Mouse (Mus musculus) layer of hippocampus, postnatal 25 days (tissue): ENCODE results near the gene Anapc1. TPM values are rescaled to one million over a fixed set of nuclear protein-coding genes. Genes with fewer than 3 reads are reported as not detected.
"Not testable (repeated sequence)": the region's sequence is repeated elsewhere in the genome, so short reads cannot be mapped to it uniquely, and the experiment has no call there.

Source experiments
- DNase-seq, 2 experiments: peaks; one replicate each; pipeline ENCODE4 v3.0.0; 2022; ENCODE audit warnings: mixed read lengths in 2 of 2, low spot score in 1 of 2; ENCODE audit errors: extremely low spot score in 1 of 2
- total RNA-seq, 2 experiments: library from RNA; stranded (reverse); gene quantifications; 2 replicates each; pipeline ENCODE4 v1.2.3; 2021

Gene Anapc1
- total RNA-seq, 2 experiments from 2014 or later, result 60.3 to 73.0 TPM

DNA sequence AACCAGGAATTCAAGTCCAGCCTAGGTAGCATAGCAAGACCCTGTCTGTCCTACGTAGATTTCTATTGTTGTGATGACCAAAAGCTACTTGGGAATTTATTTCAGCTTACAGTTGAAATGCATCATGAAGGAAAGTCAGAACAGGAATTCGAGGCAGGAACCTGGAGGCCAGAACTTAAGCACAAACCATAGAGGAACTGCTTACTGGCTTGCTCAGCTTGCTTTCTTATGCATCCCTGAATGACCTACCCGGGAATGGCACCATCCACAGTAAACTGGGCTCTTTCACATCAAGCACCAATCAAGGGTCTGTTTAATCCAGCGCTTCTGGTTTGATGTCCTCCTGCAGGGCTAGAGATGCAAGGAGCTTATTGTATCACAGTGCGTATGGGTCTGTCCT is 10.4 kb upstream of the Anapc1 start:
- no peak for DNase-seq

DNA sequence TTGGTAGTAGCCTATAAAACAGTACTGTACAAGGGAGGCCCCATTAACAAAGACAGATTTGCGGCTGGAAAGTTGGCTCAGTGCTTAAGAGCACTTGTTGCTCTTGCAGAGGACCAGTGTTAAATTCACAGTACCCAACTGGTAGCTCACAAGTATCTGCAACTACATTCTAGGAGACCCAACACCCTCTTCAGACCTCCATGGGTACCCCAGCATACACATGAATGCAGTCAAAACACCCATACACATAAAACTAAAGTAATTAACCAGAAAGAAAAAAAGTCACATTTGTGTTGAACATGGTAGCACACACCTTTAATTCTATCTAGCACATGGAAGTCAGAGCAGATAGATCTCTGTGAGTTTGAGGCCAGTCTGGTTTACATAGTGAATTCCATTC is 9.9 kb upstream of the Anapc1 start:
- no peak for DNase-seq

- no peak for DNase-seq
These were observed 9.2 kb upstream of the Anapc1 start for GRCm38 (mm10) chr2:128696426-128696825.

DNA sequence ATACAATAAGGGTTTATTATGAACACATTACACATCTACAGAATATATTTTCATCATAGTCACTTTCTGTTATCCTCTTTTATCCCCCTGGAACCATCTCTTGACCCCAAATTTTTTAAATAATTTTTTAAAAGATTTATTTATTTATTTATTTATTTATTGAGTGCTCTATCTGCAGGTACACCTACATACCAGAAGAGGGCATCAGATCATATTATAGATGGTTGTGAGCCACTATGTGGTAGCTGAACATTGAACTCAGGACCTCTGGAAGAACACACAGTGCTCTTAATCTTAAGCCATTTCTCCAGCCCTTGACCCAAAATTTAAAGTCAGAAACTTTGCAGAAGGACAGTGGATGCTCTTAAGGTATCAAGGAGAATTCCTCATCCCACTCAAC is 7.4 kb upstream of the Anapc1 start:
- no peak for DNase-seq

GRCm38 (mm10) chr2:128693828-128694227 is 6.6 kb upstream of the Anapc1 start:
- DNase-seq, result not testable (repeated sequence)

GRCm38 (mm10) chr2:128693236-128693635 is 6.0 kb upstream of the Anapc1 start:
- no peak for DNase-seq

DNA sequence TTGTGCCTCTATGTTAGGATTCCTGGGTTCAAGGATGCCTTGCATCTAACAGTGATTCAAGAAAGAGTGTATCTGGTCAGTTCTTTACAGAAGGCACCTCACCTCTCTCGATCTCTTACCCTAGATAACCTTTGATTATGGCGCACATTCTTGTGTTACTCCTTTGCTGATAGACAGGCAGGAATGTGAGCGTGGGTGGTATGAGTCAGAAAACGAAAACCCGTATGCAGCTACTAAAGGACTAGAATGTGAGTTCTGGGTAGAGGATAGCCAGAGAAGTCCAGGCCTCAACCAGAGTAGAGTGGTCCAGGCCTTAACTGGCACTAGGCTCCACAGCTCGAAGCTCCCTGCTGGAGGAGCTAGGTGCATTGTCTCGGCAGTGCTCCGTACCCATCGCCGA is 5.6 kb upstream of the Anapc1 start:
- no peak for DNase-seq

DNA sequence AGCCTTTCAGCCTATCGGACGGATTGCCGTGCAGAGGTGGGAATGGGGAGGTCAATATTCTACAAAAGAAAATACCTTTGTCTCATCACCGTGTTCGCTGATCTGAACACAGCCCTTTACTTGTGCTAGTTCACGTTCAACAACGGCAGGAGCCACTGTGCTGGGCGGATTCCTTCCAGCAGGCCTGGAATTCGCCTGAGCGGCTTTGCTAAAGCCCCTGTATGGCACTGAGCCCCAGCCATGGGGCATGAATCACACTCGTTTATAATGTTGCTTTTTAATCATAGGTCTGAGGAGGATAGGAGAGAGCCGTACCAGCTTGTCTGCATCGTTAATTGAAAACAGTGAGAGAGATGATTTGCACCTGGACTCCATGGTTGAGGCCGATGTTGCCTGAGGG is 5.1 kb upstream of the Anapc1 start:
- DNase-seq, result no peak

DNA sequence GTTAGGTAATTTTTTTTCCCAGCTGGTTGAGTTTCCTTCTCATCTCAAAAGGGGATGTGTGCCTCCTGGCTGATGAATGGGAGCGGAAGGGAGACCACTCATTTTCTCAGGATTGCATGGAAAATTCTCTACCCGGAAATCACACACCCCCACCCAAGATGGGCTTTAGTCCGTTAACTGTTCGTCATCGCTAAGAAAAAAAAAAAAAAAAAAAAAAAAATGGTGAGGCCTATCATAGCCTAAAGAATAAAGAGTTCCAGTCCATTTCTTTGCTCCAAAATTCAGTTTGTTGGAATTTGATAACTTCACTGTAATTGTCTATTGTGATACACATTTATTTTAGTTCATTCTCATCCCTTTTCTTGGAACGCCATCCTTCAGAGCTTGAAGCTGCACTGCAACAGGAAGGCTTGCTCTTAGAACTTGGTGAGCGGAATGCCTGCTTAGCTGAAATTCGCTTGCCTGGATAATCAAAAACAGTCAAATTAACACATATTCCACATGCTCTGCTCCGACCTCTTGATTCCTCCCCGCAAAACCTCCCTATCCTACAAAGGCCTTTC is 448 bp upstream of the Anapc1 start:
- DNase-seq, result no peak

DNA sequence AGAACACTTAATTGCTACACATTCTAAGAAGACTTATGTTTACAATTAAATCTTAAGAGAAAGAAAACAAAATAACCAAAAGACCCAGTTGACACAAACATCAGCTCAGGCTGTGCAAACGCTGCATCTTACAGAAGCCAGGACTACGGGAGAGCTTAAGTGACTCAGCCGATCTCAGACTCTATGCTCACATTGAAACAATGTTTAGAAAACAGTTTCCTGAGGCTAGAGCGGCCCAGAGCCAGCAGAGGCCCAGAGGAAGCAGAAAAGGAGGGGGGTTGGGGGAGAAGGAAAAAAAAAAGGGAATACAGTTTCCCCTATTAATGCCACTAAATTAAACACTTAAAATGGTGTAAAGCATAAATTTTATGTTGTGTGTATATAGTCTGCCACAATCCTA is 6.5 kb downstream of the Anapc1 start:
- DNase-seq, result no peak

GRCm38 (mm10) chr2:128620578-128620977 is 66.6 kb downstream of the Anapc1 start:
- DNase-seq, result no peak

GRCm38 (mm10) chr2:128615366-128615765 is 71.8 kb downstream of the Anapc1 start:
- no peak for DNase-seq

- DNase-seq, result no peak
These were observed 73.8 kb downstream of the Anapc1 start for GRCm38 (mm10) chr2:128613365-128613764.

- DNase-seq, result no peak
These were observed 74.9 kb downstream of the Anapc1 start for GRCm38 (mm10) chr2:128612275-128612674.

DNA sequence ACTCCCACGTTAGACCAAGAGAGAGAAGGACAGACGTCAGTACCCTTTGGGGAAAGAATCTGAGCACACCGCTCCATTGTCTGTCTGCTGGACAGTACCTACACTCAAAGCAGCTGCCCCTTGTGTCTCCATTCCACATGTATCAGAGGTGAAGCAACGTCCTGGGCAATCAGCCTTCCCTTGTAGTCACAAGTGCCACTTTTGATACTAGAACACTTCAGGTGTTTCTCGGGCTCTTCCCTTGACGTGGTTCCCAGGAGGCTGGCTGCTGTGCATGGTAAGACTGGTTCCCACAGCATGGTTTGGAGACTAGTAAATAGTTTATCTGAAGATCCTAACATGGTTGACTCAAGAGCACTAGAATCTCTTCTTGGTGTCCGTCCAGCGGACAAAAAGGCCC is 76.0 kb downstream of the Anapc1 start:
- no peak for DNase-seq

DNA sequence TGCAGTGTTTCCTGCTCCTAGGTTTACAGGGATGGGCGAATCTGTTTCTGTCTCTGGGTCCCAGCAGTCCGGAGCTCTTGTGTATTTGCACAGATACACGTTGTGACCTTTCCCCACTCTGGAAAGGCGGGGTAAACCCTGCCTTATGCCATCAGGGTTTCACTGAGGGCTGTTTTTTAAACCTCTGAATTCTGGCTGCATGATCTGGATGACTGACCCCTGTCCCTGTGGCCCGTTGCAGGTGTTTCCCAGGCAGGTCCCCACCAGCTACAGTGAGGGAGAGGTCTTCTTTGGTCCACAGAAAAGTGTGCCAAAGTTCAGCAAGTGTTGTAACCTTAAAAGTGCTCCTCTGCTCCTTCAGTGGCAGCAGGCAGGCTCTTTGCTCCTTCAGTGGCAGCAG is 77.9 kb downstream of the Anapc1 start:
- DNase-seq, result no peak

DNA sequence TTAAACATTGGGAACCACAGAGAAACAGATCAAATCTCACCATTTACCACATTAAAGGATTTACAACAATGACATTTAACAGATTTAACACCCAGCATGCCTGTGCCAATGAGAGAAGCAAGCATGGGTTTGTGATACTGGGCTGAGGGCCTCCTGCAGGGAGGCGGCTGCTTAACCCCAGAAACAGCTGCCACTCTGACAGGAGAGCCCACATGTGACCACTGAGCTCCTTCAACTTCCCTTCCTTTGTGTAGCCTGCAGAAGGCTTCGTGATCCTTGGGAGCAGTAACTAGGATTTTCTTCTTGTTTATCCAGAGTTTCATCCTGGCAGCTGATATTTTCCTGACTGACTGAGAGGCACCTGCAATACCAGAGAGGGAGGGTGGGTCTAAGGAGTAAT is 85.7 kb downstream of the Anapc1 start:
- DNase-seq, result no peak

DNA sequence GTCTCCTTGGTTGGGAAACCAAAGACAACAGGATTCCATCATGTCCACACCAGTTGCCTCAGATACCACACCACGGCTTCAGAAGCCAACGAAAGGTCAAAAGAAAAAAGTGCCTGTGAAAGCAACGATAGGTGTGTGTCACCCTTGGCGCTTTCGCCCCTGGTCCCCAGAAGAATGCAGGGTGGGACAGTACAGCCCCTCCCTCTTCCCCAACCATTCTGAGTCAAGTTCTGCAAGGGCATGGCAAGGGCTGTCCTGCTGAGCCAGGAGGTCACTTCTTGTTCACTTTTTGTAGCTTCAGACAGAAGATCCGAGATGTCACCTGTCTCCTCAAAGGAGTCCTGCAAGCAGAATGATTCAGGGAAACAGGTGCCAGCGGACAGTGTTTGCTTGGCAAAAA is 94.9 kb downstream of the Anapc1 start:
- DNase-seq, result no peak

DNA sequence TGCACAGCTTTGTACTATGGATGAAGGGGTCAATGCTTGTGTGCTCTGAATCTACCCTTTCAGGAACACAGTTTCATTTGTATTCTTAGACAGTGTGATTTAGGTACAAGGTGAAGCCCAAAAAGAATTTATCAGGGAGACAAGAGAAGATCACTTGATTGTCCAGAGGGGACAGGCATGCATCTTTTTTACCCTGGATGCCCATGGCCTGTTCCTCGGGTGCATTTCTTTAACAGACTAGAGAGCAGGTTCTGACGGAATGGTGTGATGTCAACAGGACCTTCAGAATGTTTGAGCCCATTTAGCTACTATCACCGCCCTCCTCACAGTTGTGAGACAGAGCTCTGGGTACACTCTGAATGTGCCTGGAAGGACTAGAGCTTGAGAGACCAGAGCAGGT is 96.3 kb downstream of the Anapc1 start, which contains the start of gene Spdye4c:
Spdye4c (plus strand) TSS at position 301 of the 400 bp plus-strand sequence.
- no peak for DNase-seq

- no peak for DNase-seq
These were observed 104.3 kb downstream of the Anapc1 start for GRCm38 (mm10) chr2:128582881-128583280.

- peak; percentile 76 to 95 for DNase-seq
These were observed 114.2 kb downstream of the Anapc1 start for GRCm38 (mm10) chr2:128572726-128573624.

DNA sequence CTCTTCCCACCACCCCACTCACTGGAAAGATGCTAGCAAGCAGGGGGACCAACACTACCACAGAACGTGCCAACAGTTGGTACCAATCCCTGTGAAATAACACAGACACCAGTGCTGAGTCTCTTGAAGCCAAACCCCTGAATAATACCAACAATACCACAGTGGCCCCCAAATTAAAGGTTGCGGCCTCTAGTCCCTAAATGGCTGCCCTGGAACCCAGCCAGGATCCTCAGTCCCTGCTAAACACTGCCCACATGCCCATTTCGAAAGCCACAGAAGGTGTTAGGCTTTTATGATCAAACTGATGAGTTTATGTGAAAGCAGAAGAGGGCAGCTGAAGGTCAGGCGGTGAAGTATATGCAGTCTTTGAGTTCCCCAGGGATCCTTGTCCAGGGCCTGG is 116.2 kb downstream of the Anapc1 start:
- DNase-seq, result no peak
